In the genomic region with DNA sequence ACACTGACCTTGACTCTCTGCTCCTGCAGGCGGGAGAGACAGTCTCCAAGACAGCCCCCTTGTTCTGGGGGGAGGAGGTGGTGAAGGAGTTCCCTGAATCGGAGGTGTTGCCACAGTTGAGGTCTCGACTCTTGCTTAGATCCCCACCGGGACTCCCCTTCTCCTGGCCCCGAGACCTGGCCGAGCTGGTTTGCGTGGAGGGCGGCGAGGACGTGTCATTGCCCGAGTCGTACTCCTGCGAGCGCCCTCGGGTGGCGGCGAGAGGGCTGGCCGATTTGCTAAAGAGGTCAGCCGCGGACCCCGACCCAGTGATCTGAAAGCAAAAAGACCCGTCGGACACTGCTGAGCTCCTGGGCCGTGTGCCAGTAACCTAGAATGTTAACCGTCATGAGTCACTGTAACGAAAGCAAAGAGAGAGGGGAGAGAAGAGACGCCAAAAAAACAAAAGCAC, we compare ENCODE assay signal across 9 mouse cellular contexts. TPM values are rescaled to one million over a fixed set of nuclear protein-coding genes. Genes with fewer than 3 reads are reported as not detected.
A peak's percentile ranks its signal among the peaks of the same experiment; 100 is the strongest.
DNase-seq lines count a peak whose midpoint lies in the region; ATAC-seq and TF ChIP-seq lines count a peak whose summit lies in the region.
"Had no signal": no experiment of that assay in that cellular context is flagged by ENCODE, and none has a peak within 500 bp of the region (broad histone marks: within the 10 kb centered on the region; RNA-seq: fewer than 3 reads in every experiment).

No protein-coding gene starts in this region.

- H3K4me3 ChIP-seq in layer of hippocampus, adult 2 months: peak overlapping the region; percentile 39
- H3K4me3 ChIP-seq in cortical plate, adult 2 months (ENCODE audit: insufficient read depth, low read length): peak overlapping the region; percentile 28
- H3K4me3 ChIP-seq in intestine, embryonic 16.5 days (ENCODE audit: low read length): peak overlapping the region; percentile 38
- peak overlapping the region; percentile 7 to 12; a peak in 1 of 4 replicates for H3K4me3 ChIP-seq in liver, embryonic 14.5 days (ENCODE audit: insufficient read depth in 1 of 2, low read depth in 2 of 2, low read length in 2 of 2)
- 0 out of 2 replicates have a peak overlapping the region, but pooled peaks have one; percentile 4 for H3K4me3 ChIP-seq in neural tube, embryonic 13.5 days

- peak overlapping the region; percentile 36; the same call in 1 of the 2 replicates for H3K27ac ChIP-seq in layer of hippocampus, adult 2 months
- H3K27ac ChIP-seq in cortical plate, adult 2 months (ENCODE audit: insufficient read depth, low read length): no peak overlapping the region
- H3K27ac ChIP-seq in intestine, embryonic 16.5 days (ENCODE audit: low read length): peak overlapping the region; percentile 18; the same call in 1 of the 2 replicates
- no peak overlapping the region for H3K27ac ChIP-seq in liver, embryonic 14.5 days
- no peak overlapping the region for H3K27ac ChIP-seq in neural tube, embryonic 13.5 days (replicated peaks)

- H3K36me3 ChIP-seq in intestine, embryonic 16.5 days (ENCODE audit: control insufficient read depth, insufficient read depth, low read length): no peaks in the 10 kb centered on the region
- no peaks in the 10 kb centered on the region for H3K36me3 ChIP-seq in liver, embryonic 14.5 days (replicated peaks; ENCODE audit: control insufficient read depth, insufficient read depth, low read depth)
- peaks cover 33% of the 10 kb centered on the region for H3K36me3 ChIP-seq in neural tube, embryonic 13.5 days

- TF ChIP-seq POLR2A in cortical plate, adult 2 months (IDR thresholded peaks at IDR 0.05; ENCODE audit: extremely low read depth, insufficient read depth, low read length): no peak

- no peaks in the 10 kb centered on the region for H3K9me3 ChIP-seq in intestine, embryonic 16.5 days (ENCODE audit: control insufficient read depth, low read length)
- H3K9me3 ChIP-seq in liver, embryonic 14.5 days (ENCODE audit: control insufficient read depth, low read length): no peaks in the 10 kb centered on the region
- no peaks in the 10 kb centered on the region for H3K9me3 ChIP-seq in neural tube, embryonic 13.5 days

- no peaks in the 10 kb centered on the region; the same call in 1 of the 2 replicates for H3K4me1 ChIP-seq in cortical plate, adult 2 months (ENCODE audit: control insufficient read depth, insufficient read depth, low read length)
- 0 out of 2 replicates have a peak, but pooled peaks cover 3% of the 10 kb centered on the region for H3K4me1 ChIP-seq in intestine, embryonic 16.5 days (ENCODE audit: control insufficient read depth, insufficient read depth, low read length)
- no peaks in the 10 kb centered on the region for H3K4me1 ChIP-seq in liver, embryonic 14.5 days (replicated peaks; ENCODE audit: control insufficient read depth in 2 of 2, insufficient read depth in 2 of 2, low read length in 1 of 2)
- H3K4me1 ChIP-seq in neural tube, embryonic 13.5 days (replicated peaks): peaks cover 28% of the 10 kb centered on the region

- peak; percentile 52 for ATAC-seq in intestine, embryonic 16.5 days
- no peak for ATAC-seq in liver, embryonic 14.5 days (ENCODE audit: insufficient read depth)
- no peak for ATAC-seq in neural tube, embryonic 13.5 days (ENCODE audit: low read depth)

- no peak for TF ChIP-seq EP300 in liver, embryonic 14.5 days (IDR thresholded peaks at IDR 0.05; ENCODE audit: low read depth)

- peak overlapping the region; percentile 39 for H3K9ac ChIP-seq in intestine, embryonic 16.5 days (ENCODE audit: low read depth, low read length)
- H3K9ac ChIP-seq in liver, embryonic 14.5 days (replicated peaks): no peak overlapping the region
- no peak overlapping the region for H3K9ac ChIP-seq in neural tube, embryonic 13.5 days

- DNase-seq in layer of hippocampus, adult 2 months (ENCODE audit: low spot score in 2 of 2): peak in 1 of 2 experiments; percentile 56
- no peak for DNase-seq in layer of hippocampus, adult 9-11 months
- DNase-seq in heart, adult 11 months: peak; percentile 94
- DNase-seq in liver, embryonic 14.5 days (ENCODE audit: low read depth in 3 of 3, low spot score in 3 of 3): no peak
- peak; percentile 56 to 61 for DNase-seq in urinary bladder, postnatal 36 days (ENCODE audit: low spot score in 2 of 2)

- peak overlapping the region; percentile 61 for H3K4me2 ChIP-seq in intestine, embryonic 16.5 days (ENCODE audit: low read depth, low read length)
- peak overlapping the region; percentile 11 for H3K4me2 ChIP-seq in liver, embryonic 14.5 days (ENCODE audit: low read depth)
- peak overlapping the region; percentile 40 for H3K4me2 ChIP-seq in neural tube, embryonic 13.5 days

- no peaks in the 10 kb centered on the region; the same call in 1 of the 2 replicates for H3K27me3 ChIP-seq in intestine, embryonic 16.5 days (replicated peaks; ENCODE audit: control insufficient read depth, insufficient read depth, low read length)
- H3K27me3 ChIP-seq in liver, embryonic 14.5 days (ENCODE audit: control insufficient read depth, insufficient read depth, low read length): no peaks in the 10 kb centered on the region; the same call in 1 of the 2 replicates
- no peaks in the 10 kb centered on the region for H3K27me3 ChIP-seq in neural tube, embryonic 13.5 days
- H3K27me3 ChIP-seq: CH12.LX had no signal

- TF ChIP-seq CTCF in layer of hippocampus, adult 2 months (conservative IDR thresholded peaks at IDR 0.05): peak; percentile 78
- TF ChIP-seq CTCF in cortical plate, adult 2 months (IDR thresholded peaks at IDR 0.05; ENCODE audit: extremely low read depth, insufficient read depth, low read length): peak; percentile 24; the same call in 1 of the 2 replicates
- peak; percentile 55 for TF ChIP-seq CTCF in liver, embryonic 14.5 days (IDR thresholded peaks at IDR 0.05; ENCODE audit: low read depth)

- WGBS in intestine, embryonic 16.5 days: 2% methylated on average over 27 of the region's 27 CpGs
- WGBS in liver, embryonic 14.5 days (ENCODE audit: insufficient replicate concordance): 3% methylated on average over 27 of the region's 27 CpGs
- 4% methylated on average over 27 of the region's 27 CpGs for WGBS in neural tube, embryonic 13.5 days

RNA-seq across cellular contexts. Expression of gene Hspb8, which starts 30.8 kb away (rescaled TPM):
- 10 to 100 TPM; 11.8 to 12.5 TPM for total RNA-seq in layer of hippocampus, adult 2 months (2021)
- polyA plus RNA-seq in cortical plate, adult 2 months (2012; rRNA removed): 17.4 and 18.6 TPM in 2 replicates
- 11.3 and 11.8 TPM in 2 replicates for polyA plus RNA-seq in intestine, embryonic 16.5 days (2015; fragmentation: Nextera tagmentation; extraction: Ambion mirVana)
- polyA plus RNA-seq in liver, embryonic 14.5 days (2012; rRNA removed): 2.1 and 2.3 TPM in 2 replicates
- polyA plus RNA-seq in liver, embryonic 14.5 days (2014; fragmentation: Nextera tagmentation; extraction: Ambion mirVana): 1.1 and 2.5 TPM in 2 replicates
- polyA plus RNA-seq in neural tube, embryonic 13.5 days (2015; fragmentation: Nextera tagmentation; extraction: Ambion mirVana): 7.2 and 7.6 TPM in 2 replicates
- total RNA-seq: CH12.LX had no signal

Comparison
In these comparisons a context has a peak if more than half of its experiments do, and no peak if none do; other contexts are left out.
1. DNase-seq: peak in heart, adult 11 months (single experiment) and urinary bladder, postnatal 36 days (2 of 2); none in layer of hippocampus, adult 9-11 months (single experiment) and liver, embryonic 14.5 days (0 of 3).
2. H3K27ac ChIP-seq: peak in layer of hippocampus, adult 2 months (single experiment) and intestine, embryonic 16.5 days (single experiment); none in cortical plate, adult 2 months (single experiment), liver, embryonic 14.5 days (single experiment) and neural tube, embryonic 13.5 days (single experiment).
3. CTCF ChIP-seq: peak in every context shown above with its lines; median percentile 78 in layer of hippocampus, adult 2 months; 55 in liver, embryonic 14.5 days; 24 in cortical plate, adult 2 months.
4. H3K4me2 ChIP-seq: peak in every context shown above with its lines; median percentile 61 in intestine, embryonic 16.5 days; 40 in neural tube, embryonic 13.5 days; 11 in liver, embryonic 14.5 days.
5. Peak in every context shown above with its lines, with median percentiles within 50 percentile points of each other: H3K4me3 ChIP-seq.